8 mouse cellular contexts compared by ENCODE assay signal in genomic region chr12:73052651-73053591, GRCm38 (mm10). TPM values are rescaled to one million over a fixed set of nuclear protein-coding genes. Genes with fewer than 3 reads are reported as not detected.
DNase-seq lines count a peak whose midpoint lies in the region; ATAC-seq and TF ChIP-seq lines count a peak whose summit lies in the region.

No protein-coding gene starts in this region.

- no peaks in the 10 kb centered on the region for H3K4me1 ChIP-seq in kidney, embryonic 14.5 days (ENCODE audit: control insufficient read depth, insufficient read depth, low read length)
- peaks cover 16% of the 10 kb centered on the region for H3K4me1 ChIP-seq in hindbrain, embryonic 13.5 days (replicated peaks)
- H3K4me1 ChIP-seq in midbrain, embryonic 11.5 days (ENCODE audit: control insufficient read depth, insufficient read depth, low read length), result peaks cover 10% of the 10 kb centered on the region
- H3K4me1 ChIP-seq in thymus, adult 2 months (replicated peaks; ENCODE audit: control insufficient read depth, insufficient read depth, low read length), result peaks cover 9% of the 10 kb centered on the region; the same call in 1 of the 2 replicates

- H3K9me3 ChIP-seq in kidney, embryonic 14.5 days (ENCODE audit: control insufficient read depth, low read length), result no peaks in the 10 kb centered on the region
- H3K9me3 ChIP-seq in hindbrain, embryonic 13.5 days, result no peaks in the 10 kb centered on the region
- no peaks in the 10 kb centered on the region for H3K9me3 ChIP-seq in midbrain, embryonic 11.5 days (ENCODE audit: control insufficient read depth, low read length)

- no peaks in the 10 kb centered on the region for H3K36me3 ChIP-seq in kidney, embryonic 14.5 days (ENCODE audit: control insufficient read depth, insufficient read depth, low read length)
- H3K36me3 ChIP-seq in hindbrain, embryonic 13.5 days, result no peaks in the 10 kb centered on the region
- H3K36me3 ChIP-seq in midbrain, embryonic 11.5 days (ENCODE audit: control insufficient read depth, insufficient read depth, low read length), result no peaks in the 10 kb centered on the region
- no peaks in the 10 kb centered on the region for H3K36me3 ChIP-seq in thymus, adult 2 months (ENCODE audit: control insufficient read depth, insufficient read depth, low read length)

- WGBS in kidney, embryonic 14.5 days, result 3% methylated on average over 34 of the region's 34 CpGs
- WGBS in hindbrain, embryonic 13.5 days, result 1% methylated on average over 34 of the region's 34 CpGs
- WGBS in midbrain, embryonic 11.5 days, result under 1% methylated on average over 34 of the region's 34 CpGs
- WGBS in thymus, adult 2 months, result 7% methylated on average over 34 of the region's 34 CpGs

- H3K27me3 ChIP-seq in kidney, embryonic 14.5 days (ENCODE audit: control insufficient read depth, insufficient read depth, low read length), result peaks cover 81% of the 10 kb centered on the region
- peaks cover 100% of the 10 kb centered on the region for H3K27me3 ChIP-seq in hindbrain, embryonic 13.5 days
- peaks cover 86% of the 10 kb centered on the region for H3K27me3 ChIP-seq in midbrain, embryonic 11.5 days (ENCODE audit: control insufficient read depth, insufficient read depth, low read length)
- peaks cover 33% of the 10 kb centered on the region for H3K27me3 ChIP-seq in thymus, adult 2 months (ENCODE audit: control insufficient read depth, insufficient read depth, low read length)

- peak overlapping the region; percentile 52 for H3K4me3 ChIP-seq in kidney, embryonic 14.5 days (ENCODE audit: low read length)
- peak overlapping the region; percentile 33 for H3K4me3 ChIP-seq in hindbrain, embryonic 13.5 days
- peak overlapping the region; percentile 33 for H3K4me3 ChIP-seq in midbrain, embryonic 11.5 days (ENCODE audit: low read depth, low read length)
- no peak overlapping the region for H3K4me3 ChIP-seq in thymus, adult 2 months (ENCODE audit: control insufficient read depth, insufficient read depth, low read length)

- H3K27ac ChIP-seq in kidney, embryonic 14.5 days (ENCODE audit: low read depth, low read length), result no peak overlapping the region
- peak overlapping the region; percentile 37; the same call in 1 of the 2 replicates for H3K27ac ChIP-seq in hindbrain, embryonic 13.5 days
- H3K27ac ChIP-seq in midbrain, embryonic 11.5 days (ENCODE audit: low read depth, low read length), result no peak overlapping the region
- no peak overlapping the region for H3K27ac ChIP-seq in thymus, adult 2 months (ENCODE audit: control insufficient read depth, insufficient read depth, low read length)

- TF ChIP-seq POLR2A in thymus, adult 2 months (IDR thresholded peaks at IDR 0.05; ENCODE audit: control insufficient read depth, extremely low read depth, insufficient read depth, low read length, poor library complexity), result no peak

- peak overlapping the region; percentile 86 for H3K4me2 ChIP-seq in kidney, embryonic 14.5 days (replicated peaks; ENCODE audit: low read depth, low read length)
- peak overlapping the region; percentile 51 for H3K4me2 ChIP-seq in hindbrain, embryonic 13.5 days
- peak overlapping the region; percentile 73; the same call in 1 of the 2 replicates for H3K4me2 ChIP-seq in midbrain, embryonic 11.5 days

- peak; percentile 41 for ATAC-seq in kidney, embryonic 14.5 days (ENCODE audit: low FRiP score, low TSS enrichment)
- no peak for ATAC-seq in hindbrain, embryonic 13.5 days (ENCODE audit: low FRiP score)
- ATAC-seq in midbrain, embryonic 11.5 days (ENCODE audit: low FRiP score), result no peak
- no peak for ATAC-seq in erythroid progenitor cell, adult 5-6 weeks (replicated peaks; ENCODE audit: low FRiP score, poor library complexity, severe bottlenecking)

- TF ChIP-seq CTCF in thymus, adult 2 months (IDR thresholded peaks at IDR 0.05; ENCODE audit: borderline replicate concordance, control insufficient read depth, extremely low read depth, insufficient read depth, low read length, poor library complexity), result no peak

- H3K9ac ChIP-seq in kidney, embryonic 14.5 days (ENCODE audit: low read depth, low read length), result no peak overlapping the region
- no peak overlapping the region for H3K9ac ChIP-seq in hindbrain, embryonic 13.5 days
- no peak overlapping the region for H3K9ac ChIP-seq in midbrain, embryonic 11.5 days (ENCODE audit: low read length)

- DNase-seq in kidney, postnatal 36 days, result no peak
- peak; percentile 55 for DNase-seq in embryo, embryonic 11 days
- peak; percentile 96 for DNase-seq in midbrain, embryonic 11.5 days (ENCODE audit: low spot score, missing footprints)
- no peak for DNase-seq in frontal cortex, postnatal 10 days (ENCODE audit: low spot score in 2 of 2)
- DNase-seq in thymus, adult 2 months, result no peak

RNA-seq across cellular contexts. Expression of gene Six1, which starts 0.8 kb away (rescaled TPM):
- polyA plus RNA-seq in kidney, embryonic 14.5 days (2014; fragmentation: Nextera tagmentation; extraction: Ambion mirVana), result 0.12 and 0.16 TPM in 2 replicates
- 2.6 and 5.7 TPM in 2 replicates for polyA plus RNA-seq in hindbrain, embryonic 13.5 days (2015; fragmentation: Nextera tagmentation; extraction: Ambion mirVana)
- polyA plus RNA-seq in midbrain, embryonic 11.5 days (2014; fragmentation: Nextera tagmentation; extraction: Ambion mirVana), result 10.4 and 12.1 TPM in 2 replicates
- 11.9 and 13.9 TPM in 2 replicates for polyA plus RNA-seq in thymus, adult 2 months (2012; rRNA removed)
- total RNA-seq in erythroid progenitor cell, adult 5-6 weeks (2015; ENCODE audit: low replicate concordance), result not detected in 2 replicates
- 0.51 TPM in 1 of 2 replicates, not detected in the other for total RNA-seq in erythroid progenitor cell, adult 5-6 weeks (2017; ENCODE audit: low replicate concordance)

Comparison
In these comparisons a context has a peak if more than half of its experiments do, and no peak if none do; other contexts are left out.
1. DNase-seq: peak in embryo, embryonic 11 days (single experiment) and midbrain, embryonic 11.5 days (single experiment); none in kidney, postnatal 36 days (0 of 2), frontal cortex, postnatal 10 days (0 of 2) and thymus, adult 2 months (single experiment).
2. Peak in every context shown above with its lines, with median percentiles within 50 percentile points of each other: H3K4me2 ChIP-seq.